Mouse (Mus musculus) MEL (cell line): ENCODE measurements around the gene Chd9. TPM values are rescaled to one million over a fixed set of nuclear protein-coding genes. Genes with fewer than 3 reads are reported as not detected.

ENCODE experiments used
- DNase-seq: peaks from one replicate; pipeline ENCODE4 v3.0.0; 2011; ENCODE audit warnings: low read depth, low spot score
- H3K27ac ChIP-seq: 2 replicates; pipeline ENCODE4 v1.5.1; 2012; ENCODE audit warnings: low read depth, mild to moderate bottlenecking, control low read depth, low read length, moderate library complexity; ENCODE audit not compliant: control insufficient read depth
- H3K27me3 ChIP-seq, 2 experiments: fragments of 150-350 bp in 1 of 2; sonication (generic) in 1 of 2; 2 replicates each; pipeline ENCODE4 v1.6.1; 2012; ENCODE audit warnings: low read length in 2 of 2, mild to moderate bottlenecking in 2 of 2, improper control_type of control experiment in 1 of 2, moderate library complexity in 1 of 2; ENCODE audit not compliant: insufficient read depth in 2 of 2, control insufficient read depth in 1 of 2
- H3K36me3 ChIP-seq, 2 experiments: 2 replicates each; pipeline ENCODE4 v1.6.1; 2012 to 2014; ENCODE audit warnings: low read length in 2 of 2, improper control_type of control experiment in 1 of 2, inconsistent platforms in 1 of 2, mild to moderate bottlenecking in 1 of 2; ENCODE audit not compliant: insufficient read depth in 2 of 2, control insufficient read depth in 1 of 2
- H3K4me1 ChIP-seq, 2 experiments: fragments of 150-350 bp in 1 of 2; sonication (generic) in 1 of 2; 2 replicates each; pipeline ENCODE4 v1.6.1; 2012; ENCODE audit warnings: low read length in 2 of 2, improper control_type of control experiment in 1 of 2, mild to moderate bottlenecking in 1 of 2; ENCODE audit not compliant: insufficient read depth in 2 of 2, control insufficient read depth in 1 of 2
- H3K4me3 ChIP-seq, 2 experiments: fragments of 150-350 bp in 1 of 2; sonication (generic) in 1 of 2; 2 replicates each; pipeline ENCODE4 v1.5.1; 2012; ENCODE audit warnings: low read depth in 2 of 2, low read length in 2 of 2, mild to moderate bottlenecking in 2 of 2, moderate library complexity in 2 of 2, control low read depth in 1 of 2, improper control_type of control experiment in 1 of 2; ENCODE audit not compliant: control insufficient read depth in 1 of 2, insufficient read depth in 1 of 2
- H3K79me2 ChIP-seq: 2 replicates; pipeline ENCODE4 v1.6.1; 2012; ENCODE audit warnings: mild to moderate bottlenecking, low read length, moderate library complexity; ENCODE audit not compliant: control insufficient read depth, poor library complexity, insufficient read depth
- H3K9ac ChIP-seq: 2 replicates; pipeline ENCODE4 v1.6.1; 2012; ENCODE audit warnings: low read depth, mild to moderate bottlenecking, control low read depth, low read length, moderate library complexity; ENCODE audit not compliant: control insufficient read depth, poor library complexity, severe bottlenecking
- H3K9me3 ChIP-seq: fragments of 150-350 bp; sonication (generic); replicated peaks from 2 replicates; pipeline ENCODE4 v1.6.1; 2012; ENCODE audit warnings: mild to moderate bottlenecking, low read length, improper control_type of control experiment, moderate library complexity; ENCODE audit not compliant: insufficient read depth
- BHLHE40 ChIP-seq: IDR thresholded peaks from 2 replicates; pipeline ENCODE4 v1.6.1; 2012; ENCODE audit warnings: low read depth, mild to moderate bottlenecking, inconsistent platforms, low read length, improper control_type of control experiment, borderline replicate concordance
- CHD1 ChIP-seq: IDR thresholded peaks from 2 replicates; pipeline ENCODE4 v1.6.1; 2012; ENCODE audit warnings: low read depth, mild to moderate bottlenecking, inconsistent platforms, low read length, improper control_type of control experiment
- CHD2 ChIP-seq: IDR thresholded peaks from 2 replicates; pipeline ENCODE4 v1.6.1; 2011; ENCODE audit warnings: low read length, improper control_type of control experiment
- ELF1 ChIP-seq: IDR thresholded peaks from 2 replicates; pipeline ENCODE4 v1.6.1; 2014; ENCODE audit warnings: low read depth, mild to moderate bottlenecking, inconsistent platforms, low read length, improper control_type of control experiment, moderate library complexity
- EP300 ChIP-seq, 2 experiments: IDR thresholded peaks; 2 replicates each; pipeline ENCODE4 v1.6.1; 2011; ENCODE audit warnings: improper control_type of control experiment in 2 of 2, low read length in 2 of 2, low read depth in 1 of 2, mild to moderate bottlenecking in 1 of 2
- ETS1 ChIP-seq: IDR thresholded peaks from 2 replicates; pipeline ENCODE4 v1.6.1; 2012; ENCODE audit warnings: low read depth, mild to moderate bottlenecking, inconsistent platforms, low read length, improper control_type of control experiment, moderate library complexity
- GATA1 ChIP-seq: IDR thresholded peaks from 2 replicates; pipeline ENCODE4 v1.6.1; 2011; ENCODE audit warnings: low read depth, low read length, improper control_type of control experiment
- HCFC1 ChIP-seq: IDR thresholded peaks from 2 replicates; pipeline ENCODE4 v1.6.1; 2012; ENCODE audit warnings: low read depth, mild to moderate bottlenecking, inconsistent platforms, low read length, improper control_type of control experiment, moderate library complexity
- JUND ChIP-seq: IDR thresholded peaks from 2 replicates; pipeline ENCODE4 v1.6.1; 2011; ENCODE audit warnings: low read depth, mild to moderate bottlenecking, improper control_type of control experiment, low read length
- KAT2A ChIP-seq: conservative IDR thresholded peaks from 2 replicates; pipeline ENCODE4 v1.6.1; 2012; ENCODE audit warnings: low read depth, low read length, improper control_type of control experiment, inconsistent platforms
- MAFK ChIP-seq: IDR thresholded peaks from 2 replicates; pipeline ENCODE4 v1.6.1; 2011; ENCODE audit warnings: low read depth, mild to moderate bottlenecking, low read length, improper control_type of control experiment, borderline replicate concordance
- MAX ChIP-seq: IDR thresholded peaks from 2 replicates; pipeline ENCODE4 v1.6.1; 2011; ENCODE audit warnings: low read length, improper control_type of control experiment
- MXI1 ChIP-seq: IDR thresholded peaks from 2 replicates; pipeline ENCODE4 v1.6.1; 2011; ENCODE audit warnings: mild to moderate bottlenecking, low read depth, low read length, improper control_type of control experiment
- MYC ChIP-seq: IDR thresholded peaks from 2 replicates; pipeline ENCODE4 v1.6.1; 2011; ENCODE audit warnings: low read depth, mild to moderate bottlenecking, low read length, improper control_type of control experiment, moderate library complexity
- NELFE ChIP-seq: IDR thresholded peaks from 2 replicates; pipeline ENCODE4 v1.6.1; 2011; ENCODE audit warnings: low read depth, low read length, improper control_type of control experiment
- POLR2A ChIP-seq, 2 experiments: IDR thresholded peaks; 2 replicates each; pipeline ENCODE4 v1.6.1; 2011 to 2012; ENCODE audit warnings: low read length in 2 of 2, mild to moderate bottlenecking in 2 of 2, control low read depth in 1 of 2, improper control_type of control experiment in 1 of 2, low read depth in 1 of 2, moderate library complexity in 1 of 2; ENCODE audit not compliant: control insufficient read depth in 1 of 2, insufficient read depth in 1 of 2, poor library complexity in 1 of 2
- POLR2AphosphoS5 ChIP-seq: IDR thresholded peaks from 2 replicates; pipeline ENCODE4 v1.6.1; 2012; ENCODE audit warnings: low read depth, borderline replicate concordance, mild to moderate bottlenecking, inconsistent platforms, low read length, moderate library complexity, mixed read lengths
- RCOR1 ChIP-seq: IDR thresholded peaks from 2 replicates; pipeline ENCODE4 v1.6.1; 2012; ENCODE audit warnings: low read depth, mild to moderate bottlenecking, inconsistent platforms, low read length, improper control_type of control experiment
- SIN3A ChIP-seq: IDR thresholded peaks from 2 replicates; pipeline ENCODE4 v1.6.1; 2012; ENCODE audit warnings: low read length, improper control_type of control experiment, inconsistent platforms
- SMC3 ChIP-seq: IDR thresholded peaks from 2 replicates; pipeline ENCODE4 v1.6.1; 2011; ENCODE audit warnings: low read depth, low read length, improper control_type of control experiment
- TAL1 ChIP-seq: IDR thresholded peaks from 2 replicates; pipeline ENCODE4 v1.6.1; 2012; ENCODE audit warnings: mild to moderate bottlenecking, inconsistent platforms, low read length, moderate library complexity, mixed read lengths
- TBP ChIP-seq: IDR thresholded peaks from 2 replicates; pipeline ENCODE4 v1.8.0; 2011; ENCODE audit warnings: low read depth, low read length, improper control_type of control experiment
- TCF12 ChIP-seq: IDR thresholded peaks from 2 replicates; pipeline ENCODE4 v1.6.1; 2014; ENCODE audit warnings: low read depth, mild to moderate bottlenecking, inconsistent platforms, low read length, improper control_type of control experiment, moderate library complexity
- UBTF ChIP-seq: IDR thresholded peaks from 2 replicates; pipeline ENCODE4 v1.6.1; 2012; ENCODE audit warnings: low read depth, mild to moderate bottlenecking, inconsistent platforms, low read length, improper control_type of control experiment, moderate library complexity, borderline replicate concordance; ENCODE audit not compliant: insufficient read depth
- USF1 ChIP-seq: IDR thresholded peaks from 2 replicates; pipeline ENCODE4 v1.6.1; 2014; ENCODE audit warnings: low read depth, mild to moderate bottlenecking, inconsistent platforms, low read length, improper control_type of control experiment, moderate library complexity
- ZNF384 ChIP-seq: IDR thresholded peaks from 2 replicates; pipeline ENCODE4 v1.6.1; 2012; ENCODE audit warnings: low read depth, mild to moderate bottlenecking, inconsistent platforms, low read length, improper control_type of control experiment
- polyA plus RNA-seq, 2 experiments: library from polyadenylated mRNA; stranded (reverse) in 1 of 2; unstranded in 1 of 2; fragments of >175 nt in 1 of 2; fragments of >200 nt in 1 of 2; gene quantifications; 2 replicates each; pipeline versions ENCODE4 v1.2.1 to v1.2.4; 2012; ENCODE audit warnings: low replicate concordance in 2 of 2, low read depth in 1 of 2; ENCODE audit not compliant: insufficient read length in 2 of 2, insufficient read depth in 1 of 2, missing spikeins in 1 of 2
- total RNA-seq: library from RNA; depleted of rRNA; stranded (reverse); fragments of 300-350 nt; gene quantifications from 2 replicates; pipeline ENCODE4 v1.2.3, GENCODE M21; 2012

The Chd9 gene
- total and polyA plus RNA-seq, 3 experiments, result 5.9 to 87.4 (median 40.3) TPM

- H3K9me3 ChIP-seq, result no peaks in the 10 kb centered on the region
- H3K9ac ChIP-seq, result peak overlapping the region; percentile 89
- peaks cover 0 to 5% of the 10 kb centered on the region in 2 experiments; a peak in 2 of 4 replicates for H3K4me1 ChIP-seq
- peak; percentile 96 for TF ChIP-seq ELF1
- peak in 1 of 2 experiments; percentile 26; a peak in 1 of 4 replicates for TF ChIP-seq POLR2A (IDR thresholded peaks at IDR 0.05; ENCODE audit: control insufficient read depth in 1 of 2, insufficient read depth in 1 of 2, low read depth in 1 of 2, low read length in 2 of 2, poor library complexity in 1 of 2)
- 0 out of 2 replicates have a peak, but pooled peaks have one; percentile 23 for TF ChIP-seq KAT2A
- TF ChIP-seq JUND, result no peak
- peak; percentile 68; the same call in 1 of the 2 replicates for TF ChIP-seq MYC
- TF ChIP-seq TBP, result peak; percentile 59
- TF ChIP-seq SMC3, result no peak
- TF ChIP-seq SIN3A, result peak; percentile 98
- TF ChIP-seq NELFE, result peak; percentile 38; the same call in 1 of the 2 replicates
- TF ChIP-seq CHD2, result peak; percentile 21; the same call in 1 of the 2 replicates
- TF ChIP-seq HCFC1, result peak; percentile 77
- TF ChIP-seq MXI1, result peak; percentile 68
- no peak for TF ChIP-seq UBTF
- TF ChIP-seq MAX, result peak; percentile 63; the same call in 1 of the 2 replicates
- 0 out of 2 replicates have a peak, but pooled peaks have one; percentile 13 for TF ChIP-seq GATA1
- H3K79me2 ChIP-seq, result peaks cover 6% of the 10 kb centered on the region
- H3K27ac ChIP-seq, result peak overlapping the region; percentile 47
- no peaks in the 10 kb centered on the region for H3K27me3 ChIP-seq
- DNase-seq, result peak; percentile 95
- H3K36me3 ChIP-seq, result peaks cover 0 to 6% of the 10 kb centered on the region in 2 experiments; a peak in 1 of 4 replicates
- H3K4me3 ChIP-seq, result peak overlapping the region; percentile 90 to 91
Observed at GRCm38 (mm10) chr8:91070275-91070859, 242.2 kb downstream of the Chd9 start.

GRCm38 (mm10) chr8:91077077-91077867 is 249.1 kb downstream of the Chd9 start:
- Histone ChIP-seq H3K27ac (no peak overlapping the region), H3K9ac (no peak overlapping the region), H3K79me2 (no peaks in the 10 kb centered on the region), H3K9me3 (no peaks in the 10 kb centered on the region), H3K4me3 (no peak overlapping the region), H3K27me3 (no peaks in the 10 kb centered on the region), H3K4me1 (peaks cover 10 to 11% of the 10 kb centered on the region in 2 experiments), H3K36me3 (peaks cover 0 to 10% of the 10 kb centered on the region in 2 experiments; a peak in 2 of 4 replicates)
- no peak for TF ChIP-seq ZNF384
- TF ChIP-seq USF1, result no peak
- peak; percentile 48; the same call in 1 of the 2 replicates for TF ChIP-seq SIN3A
- TF ChIP-seq CHD1, result no peak
- TF ChIP-seq POLR2AphosphoS5, result no peak
- peak; percentile 56; the same call in 1 of the 2 replicates for TF ChIP-seq BHLHE40
- TF ChIP-seq MYC, result 0 out of 2 replicates have a peak, but pooled peaks have one; percentile 13
- peak; percentile 87 for TF ChIP-seq TCF12
- peak; percentile 51; the same call in 1 of the 2 replicates for TF ChIP-seq MAFK
- TF ChIP-seq ELF1, result peak; percentile 48; the same call in 1 of the 2 replicates
- peak; percentile 96 for TF ChIP-seq GATA1
- TF ChIP-seq TAL1, result peak; percentile 50; the same call in 1 of the 2 replicates
- TF ChIP-seq MXI1, result 0 out of 2 replicates have a peak, but pooled peaks have one; percentile 27
- TF ChIP-seq RCOR1, result peak; percentile 96
- TF ChIP-seq HCFC1, result 0 out of 2 replicates have a peak, but pooled peaks have one; percentile 28
- TF ChIP-seq KAT2A, result peak; percentile 35; the same call in 1 of the 2 replicates
- TF ChIP-seq EP300 (IDR thresholded peaks at IDR 0.05; ENCODE audit: low read depth in 1 of 2, low read length in 2 of 2), result peak; percentile 85 to 93
- 0 out of 2 replicates have a peak, but pooled peaks have one; percentile 30 for TF ChIP-seq JUND
- TF ChIP-seq ETS1, result peak; percentile 76
- DNase-seq, result peak; percentile 67
